Mouse (Mus musculus) heart, embryonic 13.5 days (tissue): Measurements from ENCODE around the gene Spock1. TPM values are rescaled to one million over a fixed set of nuclear protein-coding genes. Genes with fewer than 3 reads are reported as not detected.

Experiments
- ATAC-seq: fragments of 200-750 bp; cut with Nextera tagmentation; 2 replicates; pipeline ENCODE4 v1.8.0; 2017; ENCODE audit warnings: moderate TSS enrichment; ENCODE audit not compliant: insufficient number of reproducible peaks, low FRiP score, low TSS enrichment; ENCODE audit errors: extremely low read depth
- H3K27ac ChIP-seq: fragments of 300-500 bp; sonication (generic); replicated peaks from 2 replicates; pipeline ENCODE4 v1.5.1; 2015; ENCODE audit warnings: moderate library complexity, mild to moderate bottlenecking, inconsistent platforms
- H3K27me3 ChIP-seq: fragments of 300-500 bp; sonication (generic); replicated peaks from 2 replicates; pipeline ENCODE4 v1.6.1; 2015; ENCODE audit warnings: mild to moderate bottlenecking, inconsistent platforms
- H3K36me3 ChIP-seq: fragments of 300-500 bp; sonication (generic); 2 replicates; pipeline ENCODE4 v1.6.1; 2015; ENCODE audit warnings: mild to moderate bottlenecking, inconsistent platforms
- H3K4me1 ChIP-seq: fragments of 300-500 bp; sonication (generic); 2 replicates; pipeline ENCODE4 v1.6.1; 2015; ENCODE audit warnings: inconsistent platforms
- H3K4me2 ChIP-seq: fragments of 300-500 bp; sonication (generic); 2 replicates; pipeline ENCODE4 v1.6.1; 2015; ENCODE audit warnings: inconsistent platforms, mild to moderate bottlenecking, moderate library complexity
- H3K4me3 ChIP-seq: fragments of 300-500 bp; sonication (generic); 2 replicates; pipeline ENCODE4 v1.5.1; 2015; ENCODE audit warnings: moderate library complexity, mild to moderate bottlenecking, inconsistent platforms
- H3K9ac ChIP-seq: fragments of 300-500 bp; sonication (generic); 2 replicates; pipeline ENCODE4 v1.6.1; 2015; ENCODE audit warnings: inconsistent platforms, mild to moderate bottlenecking, moderate library complexity
- H3K9me3 ChIP-seq: fragments of 300-500 bp; sonication (generic); 2 replicates; pipeline ENCODE4 v1.6.1; 2016; ENCODE audit warnings: inconsistent platforms
- WGBS: fragments of 180-500 bp; shearing (Covaris S2); methylation state at CpG from one replicate; pipeline ENCODE4 v1.1.7; 2015; ENCODE audit warnings: mixed read lengths; 5-methylcytosine and 5-hydroxymethylcytosine counted together
- polyA plus RNA-seq: library from polyadenylated mRNA; unstranded; fragments of >200 nt; fragmentation: Nextera tagmentation; extraction: Ambion mirVana; gene quantifications from 2 replicates; pipeline ENCODE4 v1.2.1, GENCODE M21; 2015

Gene Spock1
- polyA plus RNA-seq, 1 experiment from 2014 or later = 0.31 TPM

GRCm38 (mm10) chr13:57911171-57911570 lies 3.0 kb upstream of the Spock1 start:
- no peak for ATAC-seq
- peaks cover 6% of the 10 kb centered on the region; the same call in 1 of the 2 replicates for H3K9me3 ChIP-seq
- no peak overlapping the region for H3K4me3 ChIP-seq
- H3K4me2 ChIP-seq = no peak overlapping the region
- no peaks in the 10 kb centered on the region for H3K36me3 ChIP-seq
- H3K27ac ChIP-seq = no peak overlapping the region
- H3K9ac ChIP-seq = no peak overlapping the region
- 67% methylated on average over 9 of the region's 9 CpGs for WGBS
- peaks cover 36% of the 10 kb centered on the region for H3K27me3 ChIP-seq
- peaks cover 16% of the 10 kb centered on the region for H3K4me1 ChIP-seq

GRCm38 (mm10) chr13:57907428-57908265 lies 485 bp downstream of the Spock1 start:
- H3K9me3 ChIP-seq = peaks cover 6% of the 10 kb centered on the region
- no peaks in the 10 kb centered on the region for H3K36me3 ChIP-seq
- no peak overlapping the region for H3K9ac ChIP-seq
- no peak overlapping the region for H3K27ac ChIP-seq
- peaks cover 16% of the 10 kb centered on the region for H3K4me1 ChIP-seq
- peak overlapping the region; percentile 50 for H3K4me3 ChIP-seq
- ATAC-seq = no peak
- H3K4me2 ChIP-seq = peak overlapping the region; percentile 77
- H3K27me3 ChIP-seq = peaks cover 57% of the 10 kb centered on the region
- 4% methylated on average over 60 of the region's 60 CpGs for WGBS

- no peak overlapping the region for H3K4me2 ChIP-seq
- H3K27me3 ChIP-seq = peaks cover 52% of the 10 kb centered on the region
Observed at GRCm38 (mm10) chr13:57894597-57894996, 13.5 kb downstream of the Spock1 start.

GRCm38 (mm10) chr13:57889708-57890107 lies 18.4 kb downstream of the Spock1 start:
- 47% methylated on average over 9 of the region's 9 CpGs for WGBS
- peaks cover 76% of the 10 kb centered on the region for H3K27me3 ChIP-seq
- no peak for ATAC-seq
- H3K27ac ChIP-seq = no peak overlapping the region
- H3K4me1 ChIP-seq = peaks cover 14% of the 10 kb centered on the region
- no peak overlapping the region for H3K9ac ChIP-seq
- H3K36me3 ChIP-seq = no peaks in the 10 kb centered on the region
- no peaks in the 10 kb centered on the region for H3K9me3 ChIP-seq
- H3K4me2 ChIP-seq = peak overlapping the region; percentile 50
- no peak overlapping the region for H3K4me3 ChIP-seq

More at GRCm38 (mm10) chr13:57894597-57894996, 13.5 kb downstream of the Spock1 start:
- Histone ChIP-seq H3K4me1 (peaks cover 6% of the 10 kb centered on the region), H3K36me3 (no peaks in the 10 kb centered on the region), H3K9me3 (peaks cover 3% of the 10 kb centered on the region; the same call in 1 of the 2 replicates), H3K27ac (no peak overlapping the region), H3K4me3 (no peak overlapping the region), H3K9ac (no peak overlapping the region)
- WGBS = 75% methylated on average over 8 of the region's 8 CpGs
- ATAC-seq = no peak

GRCm38 (mm10) chr13:57889050-57889449 lies 19.1 kb downstream of the Spock1 start:
- WGBS = 8% methylated on average over 6 of the region's 6 CpGs
- Histone ChIP-seq H3K4me3 (no peak overlapping the region), H3K27me3 (peaks cover 74% of the 10 kb centered on the region), H3K4me1 (peaks cover 14% of the 10 kb centered on the region), H3K4me2 (peak overlapping the region; percentile 50), H3K9me3 (no peaks in the 10 kb centered on the region), H3K27ac (no peak overlapping the region), H3K9ac (no peak overlapping the region), H3K36me3 (no peaks in the 10 kb centered on the region)
- no peak for ATAC-seq

GRCm38 (mm10) chr13:57879817-57880216 lies 28.3 kb downstream of the Spock1 start:
- Histone ChIP-seq H3K36me3 (no peaks in the 10 kb centered on the region), H3K27me3 (peaks cover 67% of the 10 kb centered on the region), H3K4me2 (no peak overlapping the region), H3K9ac (no peak overlapping the region), H3K4me1 (no peaks in the 10 kb centered on the region), H3K27ac (no peak overlapping the region), H3K4me3 (no peak overlapping the region), H3K9me3 (no peaks in the 10 kb centered on the region)
- ATAC-seq = no peak
- WGBS = 46% methylated on average over 4 of the region's 4 CpGs

- Histone ChIP-seq H3K4me2 (no peak overlapping the region), H3K9ac (no peak overlapping the region), H3K27ac (no peak overlapping the region), H3K27me3 (peaks cover 67% of the 10 kb centered on the region), H3K4me3 (no peak overlapping the region), H3K4me1 (no peaks in the 10 kb centered on the region), H3K9me3 (no peaks in the 10 kb centered on the region), H3K36me3 (no peaks in the 10 kb centered on the region)
- ATAC-seq = no peak
- 89% methylated on average over 11 of the region's 11 CpGs for WGBS
Observed at GRCm38 (mm10) chr13:57878797-57879196, 29.3 kb downstream of the Spock1 start.

GRCm38 (mm10) chr13:57877782-57878181 lies 30.4 kb downstream of the Spock1 start:
- Histone ChIP-seq H3K9ac (no peak overlapping the region), H3K27ac (no peak overlapping the region), H3K9me3 (no peaks in the 10 kb centered on the region), H3K27me3 (peaks cover 68% of the 10 kb centered on the region), H3K4me3 (no peak overlapping the region), H3K36me3 (no peaks in the 10 kb centered on the region), H3K4me2 (no peak overlapping the region), H3K4me1 (no peaks in the 10 kb centered on the region)
- WGBS = 70% methylated on average over 10 of the region's 10 CpGs
- ATAC-seq = no peak

GRCm38 (mm10) chr13:57876966-57877365 lies 31.2 kb downstream of the Spock1 start:
- Histone ChIP-seq H3K4me3 (no peak overlapping the region), H3K36me3 (no peaks in the 10 kb centered on the region), H3K4me1 (no peaks in the 10 kb centered on the region), H3K4me2 (no peak overlapping the region), H3K9me3 (no peaks in the 10 kb centered on the region), H3K27ac (no peak overlapping the region), H3K27me3 (peaks cover 61% of the 10 kb centered on the region), H3K9ac (no peak overlapping the region)
- ATAC-seq = no peak
- 79% methylated on average over 5 of the region's 5 CpGs for WGBS

- Histone ChIP-seq H3K9ac (no peak overlapping the region), H3K4me3 (no peak overlapping the region), H3K36me3 (no peaks in the 10 kb centered on the region), H3K27me3 (peaks cover 16% of the 10 kb centered on the region; the same call in 1 of the 2 replicates), H3K4me2 (no peak overlapping the region), H3K4me1 (no peaks in the 10 kb centered on the region), H3K27ac (no peak overlapping the region), H3K9me3 (no peaks in the 10 kb centered on the region)
- ATAC-seq = no peak
- 71% methylated on average over 4 of the region's 4 CpGs for WGBS
Observed at GRCm38 (mm10) chr13:57870058-57870457, 38.1 kb downstream of the Spock1 start.

- H3K4me2 ChIP-seq = no peak overlapping the region
Observed at GRCm38 (mm10) chr13:57867586-57867985, 40.5 kb downstream of the Spock1 start.

GRCm38 (mm10) chr13:57865029-57865428 lies 43.1 kb downstream of the Spock1 start:
- Histone ChIP-seq H3K9me3 (no peaks in the 10 kb centered on the region), H3K4me3 (no peak overlapping the region), H3K27ac (no peak overlapping the region), H3K27me3 (peaks cover 5% of the 10 kb centered on the region; the same call in 1 of the 2 replicates), H3K9ac (no peak overlapping the region), H3K36me3 (no peaks in the 10 kb centered on the region), H3K4me1 (no peaks in the 10 kb centered on the region), H3K4me2 (no peak overlapping the region)
- ATAC-seq = no peak
- WGBS = 48% methylated on average over 4 of the region's 4 CpGs

More at GRCm38 (mm10) chr13:57867586-57867985, 40.5 kb downstream of the Spock1 start:
- Histone ChIP-seq H3K27me3 (peaks cover 5% of the 10 kb centered on the region; the same call in 1 of the 2 replicates), H3K9me3 (no peaks in the 10 kb centered on the region), H3K36me3 (no peaks in the 10 kb centered on the region), H3K4me1 (no peaks in the 10 kb centered on the region), H3K4me3 (no peak overlapping the region), H3K9ac (no peak overlapping the region), H3K27ac (no peak overlapping the region)
- no peak for ATAC-seq
- 47% methylated on average over 7 of the region's 7 CpGs for WGBS
